In the genomic region with DNA sequence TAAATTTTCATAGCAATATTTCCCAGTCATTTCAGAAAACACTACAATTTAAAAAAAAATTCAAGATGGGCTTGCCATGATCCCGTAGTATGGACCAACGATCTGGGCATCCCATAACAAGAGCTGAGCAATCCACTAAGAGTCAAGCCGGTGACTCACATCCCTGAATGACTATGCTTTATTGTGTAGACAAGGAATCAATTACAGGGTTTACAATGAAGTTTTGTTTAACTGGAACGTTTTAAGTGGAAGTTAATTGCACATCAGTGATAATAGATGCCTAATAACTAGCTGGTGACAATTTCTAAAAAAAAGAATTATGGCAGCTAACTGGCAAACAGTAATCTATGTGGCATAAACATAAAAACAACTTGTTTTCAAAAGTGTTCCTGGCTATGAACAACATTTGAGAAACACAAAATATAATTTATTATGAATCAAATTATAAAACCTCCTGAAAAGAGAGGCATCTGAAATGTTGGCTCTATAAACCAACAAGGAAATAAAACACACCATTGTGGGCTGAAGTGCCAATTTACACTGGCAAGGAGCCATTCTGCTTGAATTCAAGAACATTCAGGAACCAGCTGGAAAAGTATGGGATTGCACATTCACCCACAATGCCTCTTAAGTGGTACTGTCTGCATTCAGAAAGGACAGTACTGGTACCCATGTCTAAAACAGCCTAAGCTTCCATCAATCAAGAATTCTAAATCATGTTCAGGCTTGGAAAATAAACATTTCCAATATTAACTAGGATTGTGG, we compare ENCODE assay signal across 19 mouse cellular contexts. TPM values are rescaled to one million over a fixed set of nuclear protein-coding genes. Genes with fewer than 3 reads are reported as not detected.
DNase-seq lines count a peak whose midpoint lies in the region; ATAC-seq and TF ChIP-seq lines count a peak whose summit lies in the region.
"Had no signal": no experiment of that assay in that cellular context is flagged by ENCODE, and none has a peak within 500 bp of the region (broad histone marks: within the 10 kb centered on the region; RNA-seq: fewer than 3 reads in every experiment).

No protein-coding gene starts in this region.

- H3K4me2 ChIP-seq in liver, postnatal 0 days (ENCODE audit: low read depth, low read length) = no peak overlapping the region
- H3K4me2 ChIP-seq: lung, embryonic 15.5 days; midbrain, embryonic 13.5 days; neural tube, embryonic 12.5 days had no signal

- no peaks in the 10 kb centered on the region for H3K36me3 ChIP-seq in liver, postnatal 0 days (replicated peaks; ENCODE audit: insufficient read depth, low read length)
- H3K36me3 ChIP-seq: lung, embryonic 15.5 days; midbrain, embryonic 13.5 days had no signal

- no peak for ATAC-seq in inflammation-experienced regulatory T-cells, adult 6 months
- ATAC-seq in liver, postnatal 0 days = no peak
- ATAC-seq: midbrain, embryonic 13.5 days had no signal

- H3K4me3 ChIP-seq in cerebellum, adult 2 months (replicated peaks; ENCODE audit: insufficient read depth, low read depth, low read length) = no peak overlapping the region
- H3K4me3 ChIP-seq in liver, postnatal 0 days (ENCODE audit: low read depth, low read length) = no peak overlapping the region
- H3K4me3 ChIP-seq: erythroblast, embryonic 14.5 days; gastrocnemius, adult 2 months; lung, embryonic 15.5 days; midbrain, embryonic 13.5 days; neural tube, embryonic 12.5 days had no signal

- H3K9me3 ChIP-seq in liver, postnatal 0 days (ENCODE audit: low read length) = no peaks in the 10 kb centered on the region
- H3K9me3 ChIP-seq: lung, embryonic 15.5 days; midbrain, embryonic 13.5 days; neural tube, embryonic 12.5 days had no signal

- TF ChIP-seq EP300 in liver, postnatal 0 days (IDR thresholded peaks at IDR 0.05; ENCODE audit: low read depth) = no peak

- H3K27me3 ChIP-seq in cerebellum, adult 2 months (ENCODE audit: control insufficient read depth, insufficient read depth, low read length) = no peaks in the 10 kb centered on the region
- peaks cover 3% of the 10 kb centered on the region; the same call in 1 of the 2 replicates for H3K27me3 ChIP-seq in liver, postnatal 0 days (ENCODE audit: insufficient read depth, low read length)
- H3K27me3 ChIP-seq: lung, embryonic 15.5 days; midbrain, embryonic 13.5 days; neural tube, embryonic 12.5 days had no signal

- 64% methylated on average over 4 of the region's 4 CpGs for WGBS in cerebellum, adult 2 months
- WGBS in liver, postnatal 0 days (ENCODE audit: insufficient replicate concordance) = 57% methylated on average over 4 of the region's 4 CpGs

- no peak overlapping the region for H3K9ac ChIP-seq in liver, postnatal 0 days (replicated peaks)
- H3K9ac ChIP-seq: lung, embryonic 15.5 days; midbrain, embryonic 13.5 days; neural tube, embryonic 12.5 days had no signal

- peak; percentile 44 for DNase-seq in cerebellum, postnatal 14 days
- DNase-seq in cerebellum, adult 2 months = no peak
- DNase-seq in layer of hippocampus, adult 11-12 months (ENCODE audit: low spot score) = peak; percentile 15
- DNase-seq in layer of hippocampus, adult 18-20 months (ENCODE audit: low spot score in 2 of 2) = no peak
- peak; percentile 78 for DNase-seq in 3T3-L1 (ENCODE audit: low read depth, low spot score)
- peak; percentile 59 for DNase-seq in fibroblast of lung, adult 2 months (ENCODE audit: low read depth)
- no peak for DNase-seq in liver, postnatal 0 days
- DNase-seq: B cell, adult 2 months; gastrocnemius, adult 2 months; left cerebral cortex, postnatal 4 days had no signal

- TF ChIP-seq CTCF in cerebellum, adult 2 months (IDR thresholded peaks at IDR 0.05; ENCODE audit: borderline replicate concordance, insufficient read depth, low read depth, low read length) = no peak
- no peak for TF ChIP-seq CTCF in liver, postnatal 0 days (IDR thresholded peaks at IDR 0.05; ENCODE audit: low read depth)

- no peak for TF ChIP-seq POLR2A in cerebellum, adult 2 months (IDR thresholded peaks at IDR 0.05; ENCODE audit: borderline replicate concordance, insufficient read depth, low read length)

- H3K27ac ChIP-seq in cerebellum, adult 2 months (ENCODE audit: insufficient read depth, low read length) = no peak overlapping the region
- H3K27ac ChIP-seq in liver, postnatal 0 days (ENCODE audit: low read depth) = no peak overlapping the region
- H3K27ac ChIP-seq: gastrocnemius, adult 2 months; kidney, postnatal 0 days; lung, embryonic 15.5 days; midbrain, embryonic 13.5 days; neural tube, embryonic 12.5 days; stomach, postnatal 0 days had no signal

- no peaks in the 10 kb centered on the region for H3K4me1 ChIP-seq in cerebellum, adult 2 months (ENCODE audit: control insufficient read depth, insufficient read depth, low read length)
- no peaks in the 10 kb centered on the region for H3K4me1 ChIP-seq in liver, postnatal 0 days (ENCODE audit: insufficient read depth)

RNA-seq across cellular contexts. Expression of a gene that starts 8.6 kb away (rescaled TPM):
- 6.4 and 7.9 TPM in 2 replicates for polyA plus RNA-seq in cerebellum, adult 2 months (2012; rRNA removed)
- total RNA-seq in layer of hippocampus, adult 18-20 months (2021) = 1 to 10 TPM; 3.0 to 3.8 TPM
- polyA plus RNA-seq in inflammation-experienced regulatory T-cells, adult 6 months (2017; shearing (Covaris generic)) = not detected
- polyA plus RNA-seq in liver, postnatal 0 days (2015; fragmentation: Nextera tagmentation; extraction: Ambion mirVana) = 1.4 and 1.6 TPM in 2 replicates
- total RNA-seq: MEL had no signal
- polyA plus RNA-seq: erythroblast, embryonic 14.5 days had no signal

RNA-seq across cellular contexts. Expression of a gene that starts 24.7 kb away (rescaled TPM):
- 6.8 and 9.6 TPM in 2 replicates for polyA plus RNA-seq in cerebellum, adult 2 months (2012; rRNA removed)
- total RNA-seq in layer of hippocampus, adult 18-20 months (2021) = 1 to 10 TPM; 4.0 to 4.8 TPM
- polyA plus RNA-seq in inflammation-experienced regulatory T-cells, adult 6 months (2017; shearing (Covaris generic)) = not detected
- polyA plus RNA-seq in liver, postnatal 0 days (2015; fragmentation: Nextera tagmentation; extraction: Ambion mirVana) = not detected in 2 replicates
- total RNA-seq: MEL had no signal
- polyA plus RNA-seq: erythroblast, embryonic 14.5 days; neural tube, embryonic 12.5 days; small intestine, adult 2 months had no signal

RNA-seq across cellular contexts. Expression of a gene that starts 49.7 kb away (rescaled TPM):
- polyA plus RNA-seq in cerebellum, adult 2 months (2012; rRNA removed) = 207 and 239 TPM in 2 replicates
- 100 to 1,000 TPM; 166 to 185 TPM for total RNA-seq in layer of hippocampus, adult 18-20 months (2021)
- polyA plus RNA-seq in inflammation-experienced regulatory T-cells, adult 6 months (2017; shearing (Covaris generic)) = under 1 TPM in 1 of 3 experiments, not detected in 2; 0.20 TPM
- 0.20 and 0.22 TPM in 2 replicates for polyA plus RNA-seq in liver, postnatal 0 days (2015; fragmentation: Nextera tagmentation; extraction: Ambion mirVana)

Comparison
In these comparisons a context has a peak if more than half of its experiments do, and no peak if none do; other contexts are left out.
1. DNase-seq: peak in cerebellum, postnatal 14 days (2 of 2), layer of hippocampus, adult 11-12 months (single experiment), 3T3-L1 (single experiment) and fibroblast of lung, adult 2 months (single experiment); none in cerebellum, adult 2 months (0 of 2), layer of hippocampus, adult 18-20 months (0 of 2) and liver, postnatal 0 days (single experiment).
2. RNA of a gene that starts 49.7 kb away (polyA plus RNA-seq): 207 to 239 TPM in cerebellum, adult 2 months; 0.20 to 0.22 TPM in liver, postnatal 0 days and 0.20 TPM in inflammation-experienced regulatory T-cells, adult 6 months; every median in the first group is over 100 times any median in the second.